Mouse (Mus musculus) MEL (cell line): ENCODE results near the gene Fgfr2.

Experiments
- CTCF ChIP-seq, 3 experiments: IDR thresholded peaks in 2 of 3; conservative IDR thresholded peaks in 1 of 3; 2 replicates each; pipeline ENCODE4 v1.5.1; 2011 to 2012; ENCODE audit warnings: low read length in 3 of 3, low read depth in 2 of 3, mild to moderate bottlenecking in 2 of 3, improper control_type of control experiment in 1 of 3, inconsistent platforms in 1 of 3, mixed read lengths in 1 of 3, moderate library complexity in 1 of 3; ENCODE audit not compliant: control insufficient read depth in 1 of 3, insufficient read depth in 1 of 3, poor library complexity in 1 of 3, severe bottlenecking in 1 of 3
- MAFK ChIP-seq: IDR thresholded peaks from 2 replicates; pipeline ENCODE4 v1.6.1; 2011; ENCODE audit warnings: low read depth, mild to moderate bottlenecking, low read length, improper control_type of control experiment, borderline replicate concordance
- UBTF ChIP-seq: IDR thresholded peaks from 2 replicates; pipeline ENCODE4 v1.6.1; 2012; ENCODE audit warnings: low read depth, mild to moderate bottlenecking, inconsistent platforms, low read length, improper control_type of control experiment, moderate library complexity, borderline replicate concordance; ENCODE audit not compliant: insufficient read depth
- ZC3H11A ChIP-seq: IDR thresholded peaks from 2 replicates; pipeline ENCODE4 v1.6.1; 2012; ENCODE audit warnings: low read depth, mild to moderate bottlenecking, inconsistent platforms, low read length, improper control_type of control experiment

DNA sequence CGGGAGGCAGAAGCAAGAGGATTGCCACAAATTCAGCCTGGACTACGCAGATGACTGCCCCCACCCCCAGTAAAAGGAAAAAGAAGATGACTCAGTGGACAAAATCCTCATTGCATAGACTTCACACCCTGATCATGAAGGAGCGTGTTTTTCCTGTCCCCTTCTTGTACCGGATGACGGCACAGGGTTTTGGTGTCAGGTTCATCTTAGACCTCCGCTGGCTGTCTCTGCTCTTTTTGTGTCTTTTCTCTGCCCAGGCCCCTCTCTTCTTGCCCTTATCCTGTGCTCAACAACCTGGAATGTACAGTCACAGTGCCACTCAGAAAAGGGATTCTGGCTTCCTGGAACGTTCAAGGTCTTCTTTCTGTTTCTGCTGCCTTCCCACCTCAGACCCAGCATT lies 2172.7 kb downstream of the Fgfr2 start:
- TF ChIP-seq CTCF (IDR thresholded peaks at IDR 0.05 in 2 of 3, conservative IDR thresholded peaks at IDR 0.05 in 1 of 3; ENCODE audit: control insufficient read depth in 1 of 3, insufficient read depth in 1 of 3, low read depth in 2 of 3, low read length in 3 of 3, poor library complexity in 1 of 3, severe bottlenecking in 1 of 3) (no peak), UBTF (no peak), MAFK (no peak), ZC3H11A (no peak)
